Mouse (Mus musculus) midbrain, embryonic 15.5 days (tissue): ENCODE measurements around the gene Plpp7. TPM values are rescaled to one million over a fixed set of nuclear protein-coding genes. Genes with fewer than 3 reads are reported as not detected.
A peak's percentile ranks its signal among the peaks of the same experiment; 100 is the strongest.

Experiments used
- ATAC-seq: fragments of 200-750 bp; cut with Nextera tagmentation; replicated peaks from 2 replicates; pipeline ENCODE4 v1.8.0; 2017; ENCODE audit warnings: moderate TSS enrichment
- H3K27ac ChIP-seq: fragments of 300-500 bp; sonication (generic); 2 replicates; pipeline ENCODE4 v1.5.1; 2015; ENCODE audit warnings: mild to moderate bottlenecking, inconsistent platforms
- H3K27me3 ChIP-seq: fragments of 300-500 bp; sonication (generic); replicated peaks from 2 replicates; pipeline ENCODE4 v1.6.1; 2015; ENCODE audit warnings: inconsistent platforms
- H3K36me3 ChIP-seq: fragments of 300-500 bp; sonication (generic); replicated peaks from 2 replicates; pipeline ENCODE4 v1.6.1; 2015; ENCODE audit warnings: inconsistent platforms
- H3K4me1 ChIP-seq: fragments of 300-500 bp; sonication (generic); 2 replicates; pipeline ENCODE4 v1.6.1; 2015; ENCODE audit warnings: inconsistent platforms
- H3K4me2 ChIP-seq: fragments of 300-500 bp; sonication (generic); 2 replicates; pipeline ENCODE4 v1.6.1; 2015; ENCODE audit warnings: inconsistent platforms, mild to moderate bottlenecking, moderate library complexity
- H3K4me3 ChIP-seq: fragments of 300-500 bp; sonication (generic); 2 replicates; pipeline ENCODE4 v1.5.1; 2015; ENCODE audit warnings: mild to moderate bottlenecking, inconsistent platforms
- H3K9ac ChIP-seq: fragments of 300-500 bp; sonication (generic); 2 replicates; pipeline ENCODE4 v1.6.1; 2015; ENCODE audit warnings: mild to moderate bottlenecking, inconsistent platforms
- H3K9me3 ChIP-seq: fragments of 300-500 bp; sonication (generic); 2 replicates; pipeline ENCODE4 v1.6.1; 2016; ENCODE audit warnings: inconsistent platforms
- WGBS: fragments of 180-500 bp; shearing (Covaris S2); methylation state at CpG from one replicate; pipeline ENCODE4 v1.1.7; 2015; ENCODE audit warnings: mixed read lengths; 5-methylcytosine and 5-hydroxymethylcytosine counted together
- polyA plus RNA-seq: library from polyadenylated mRNA; unstranded; fragments of >200 nt; fragmentation: Nextera tagmentation; extraction: Ambion mirVana; gene quantifications from 2 replicates; pipeline ENCODE4 v1.2.1, GENCODE M21; 2015

Plpp7 gene
- polyA plus RNA-seq, 1 experiment from 2014 or later: 25.7 TPM

DNA sequence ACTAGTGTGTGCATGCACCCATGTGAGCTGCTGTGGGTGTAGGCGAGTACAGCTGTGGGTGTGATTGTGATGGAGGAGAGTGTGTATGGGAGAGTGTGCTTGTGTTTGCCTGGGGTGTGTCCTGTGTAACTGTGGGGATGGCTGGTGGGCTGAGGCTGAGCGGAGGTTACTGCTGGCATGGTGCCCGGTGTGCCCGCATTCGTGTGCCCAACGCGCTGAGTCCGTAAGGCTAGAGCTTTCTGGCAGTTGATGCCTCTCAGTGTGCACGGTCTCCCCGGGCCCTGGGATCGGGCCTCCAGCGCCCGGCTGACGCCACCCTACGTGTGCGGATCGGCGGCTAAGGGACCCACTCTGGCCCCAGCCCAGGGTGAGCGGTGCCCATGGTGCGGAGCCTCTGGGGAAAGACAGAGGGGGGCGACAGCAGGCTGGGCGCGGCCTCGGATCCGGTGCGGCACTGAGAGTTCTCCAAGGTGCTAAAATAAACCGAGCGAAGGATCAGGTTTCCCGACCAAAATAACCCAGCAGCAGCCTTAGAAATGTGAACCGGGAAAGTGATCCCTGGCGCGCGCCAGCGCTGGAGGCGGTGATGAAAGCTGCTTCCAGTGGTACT is 6.9 kb upstream of the Plpp7 start:
- Histone ChIP-seq H3K27ac (no peak overlapping the region), H3K4me1 (peaks cover 12% of the 10 kb centered on the region), H3K36me3 (no peaks in the 10 kb centered on the region), H3K4me3 (peak overlapping the region; percentile 5; the same call in 1 of the 2 replicates), H3K9me3 (no peaks in the 10 kb centered on the region), H3K4me2 (peak overlapping the region; percentile 47), H3K9ac (no peak overlapping the region), H3K27me3 (peaks cover 55% of the 10 kb centered on the region)
- no peak for ATAC-seq
- 10% methylated on average over 35 of the region's 35 CpGs for WGBS

GRCm38 (mm10) chr2:32089606-32090005 is 5.7 kb upstream of the Plpp7 start:
- Histone ChIP-seq H3K36me3 (no peaks in the 10 kb centered on the region), H3K9ac (no peak overlapping the region), H3K4me3 (no peak overlapping the region), H3K9me3 (no peaks in the 10 kb centered on the region), H3K27me3 (peaks cover 48% of the 10 kb centered on the region), H3K27ac (no peak overlapping the region), H3K4me1 (peaks cover 4% of the 10 kb centered on the region), H3K4me2 (no peak overlapping the region)
- no peak for ATAC-seq
- WGBS: 72% methylated on average over 3 of the region's 3 CpGs

DNA sequence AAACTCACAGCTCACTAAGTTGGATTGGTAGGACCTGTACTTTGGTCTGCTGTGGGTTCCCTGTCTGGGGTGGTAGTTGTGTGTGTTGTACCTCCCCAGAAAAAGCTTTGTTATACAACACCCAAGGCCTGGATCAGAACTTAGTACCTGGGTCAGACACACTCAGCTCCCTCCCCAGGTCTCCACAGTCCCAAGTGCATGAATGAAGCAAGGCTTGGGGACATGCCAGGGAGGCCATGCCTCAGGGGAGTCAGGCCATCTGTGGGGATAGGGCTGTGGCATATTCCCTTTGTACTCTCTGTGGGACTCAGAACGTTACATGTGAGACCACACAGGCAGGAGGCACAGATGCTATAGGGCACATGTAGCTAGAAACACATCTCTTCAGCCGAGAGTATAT is 5.2 kb upstream of the Plpp7 start:
- no peak for ATAC-seq
- Histone ChIP-seq H3K4me1 (peaks cover 4% of the 10 kb centered on the region), H3K9me3 (no peaks in the 10 kb centered on the region), H3K27me3 (peaks cover 43% of the 10 kb centered on the region), H3K4me3 (no peak overlapping the region), H3K36me3 (no peaks in the 10 kb centered on the region), H3K9ac (no peak overlapping the region), H3K4me2 (no peak overlapping the region), H3K27ac (no peak overlapping the region)
- 57% methylated on average over 2 of the region's 2 CpGs for WGBS

- H3K4me3 ChIP-seq: no peak overlapping the region
- no peak overlapping the region for H3K4me2 ChIP-seq
- H3K27ac ChIP-seq: no peak overlapping the region
- no peak overlapping the region for H3K9ac ChIP-seq
- H3K9me3 ChIP-seq: no peaks in the 10 kb centered on the region
- H3K36me3 ChIP-seq: no peaks in the 10 kb centered on the region
- peaks cover 19% of the 10 kb centered on the region for H3K4me1 ChIP-seq
- H3K27me3 ChIP-seq: peaks cover 26% of the 10 kb centered on the region
- ATAC-seq: no peak
- WGBS: 74% methylated on average over 3 of the region's 3 CpGs
Observed at GRCm38 (mm10) chr2:32091956-32092355, 3.4 kb upstream of the Plpp7 start.

DNA sequence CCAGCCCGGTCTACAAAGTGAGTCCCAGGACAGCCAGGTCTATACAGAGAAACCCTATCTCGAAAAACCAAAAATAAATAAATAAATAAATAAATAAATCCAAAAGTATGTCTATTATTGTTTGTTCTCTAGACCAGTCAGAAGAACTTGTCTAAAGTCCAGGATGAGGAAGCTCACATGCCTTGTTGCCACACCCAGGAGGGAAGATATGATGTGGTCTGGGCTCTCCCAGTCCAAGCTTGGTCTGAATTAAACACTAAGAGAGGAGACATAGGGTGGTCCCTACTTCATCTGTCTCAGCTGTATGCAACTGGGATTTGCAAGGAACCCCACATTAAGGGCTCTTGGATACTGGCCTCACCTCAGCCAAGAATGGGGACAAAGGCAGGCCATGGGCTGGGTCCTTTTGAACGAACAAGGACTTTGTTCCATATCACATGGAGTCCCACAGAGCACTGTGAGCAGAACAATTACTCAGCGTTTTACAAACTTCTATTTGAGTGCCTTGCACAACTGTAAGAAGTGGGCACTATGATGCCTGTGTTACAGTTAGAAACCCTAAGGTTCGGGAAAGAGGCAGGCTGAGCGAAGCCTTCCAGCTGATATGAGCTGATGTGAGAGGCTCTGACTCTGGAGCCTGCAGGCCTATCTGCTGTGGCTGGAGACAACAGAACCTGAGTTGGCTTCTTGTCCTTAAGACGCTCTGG is 1.2 kb upstream of the Plpp7 start:
- WGBS: 88% methylated on average over 7 of the region's 7 CpGs

DNA sequence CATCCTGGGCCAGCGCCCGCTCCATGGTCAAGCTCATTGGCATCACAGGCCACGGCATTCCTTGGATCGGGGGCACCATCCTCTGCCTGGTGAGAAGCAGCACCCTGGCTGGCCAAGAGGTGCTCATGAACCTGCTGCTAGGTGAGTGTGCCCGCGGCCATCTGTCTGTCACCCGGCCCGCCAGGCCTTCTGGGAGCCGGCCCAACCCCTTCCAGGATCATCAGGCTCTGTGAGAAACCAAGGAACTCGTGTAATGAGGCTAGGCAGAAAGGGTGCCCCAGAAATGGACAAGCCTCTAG is 743 bp downstream of the Plpp7 start:
- H3K36me3 ChIP-seq: no peaks in the 10 kb centered on the region
- ATAC-seq: no peak
- no peaks in the 10 kb centered on the region for H3K9me3 ChIP-seq
- peak overlapping the region; percentile 87 for H3K4me2 ChIP-seq
- H3K27ac ChIP-seq: peak overlapping the region; percentile 75
- H3K9ac ChIP-seq: peak overlapping the region; percentile 70
- H3K27me3 ChIP-seq: no peaks in the 10 kb centered on the region
- peaks cover 21% of the 10 kb centered on the region for H3K4me1 ChIP-seq
- WGBS: 90% methylated on average over 10 of the region's 10 CpGs
- peak overlapping the region; percentile 56 for H3K4me3 ChIP-seq

More for the DNA sequence above, 1.2 kb upstream of the Plpp7 start:
- ATAC-seq: no peak
- Histone ChIP-seq H3K9me3 (no peaks in the 10 kb centered on the region), H3K27me3 (peaks cover 8% of the 10 kb centered on the region), H3K4me3 (no peak overlapping the region), H3K4me1 (peaks cover 21% of the 10 kb centered on the region), H3K9ac (no peak overlapping the region), H3K36me3 (no peaks in the 10 kb centered on the region), H3K27ac (no peak overlapping the region), H3K4me2 (no peak overlapping the region)

DNA sequence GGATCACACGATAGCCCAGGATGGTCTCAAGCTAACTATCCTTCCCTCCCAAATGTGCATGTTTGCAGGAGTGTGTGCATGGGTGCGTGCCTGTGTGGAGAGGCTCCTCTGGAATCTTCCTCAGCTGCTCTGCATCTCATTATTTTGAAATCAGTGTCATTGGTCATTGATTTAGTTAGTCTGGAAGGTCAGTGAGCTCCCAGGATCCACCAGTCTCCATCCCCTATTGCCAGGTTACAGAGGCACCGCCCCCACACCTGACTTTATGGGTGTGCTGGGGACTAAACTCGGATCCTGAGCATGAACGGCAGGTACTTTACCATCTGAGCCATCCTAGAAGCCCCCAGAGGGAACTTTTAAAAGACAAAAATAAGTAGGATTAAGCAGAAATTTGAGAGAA is 7.6 kb downstream of the Plpp7 start:
- Histone ChIP-seq H3K4me1 (peaks cover 3% of the 10 kb centered on the region; the same call in 1 of the 2 replicates), H3K27me3 (no peaks in the 10 kb centered on the region), H3K4me2 (no peak overlapping the region), H3K9me3 (no peaks in the 10 kb centered on the region), H3K4me3 (no peak overlapping the region), H3K9ac (no peak overlapping the region), H3K36me3 (no peaks in the 10 kb centered on the region), H3K27ac (no peak overlapping the region)
- no peak for ATAC-seq
- WGBS: 53% methylated on average over 5 of the region's 5 CpGs

GRCm38 (mm10) chr2:32103557-32103956 is 8.2 kb downstream of the Plpp7 start:
- Histone ChIP-seq H3K4me3 (no peak overlapping the region), H3K9me3 (no peaks in the 10 kb centered on the region), H3K4me1 (peaks cover 3% of the 10 kb centered on the region; the same call in 1 of the 2 replicates), H3K9ac (no peak overlapping the region), H3K27me3 (no peaks in the 10 kb centered on the region), H3K4me2 (no peak overlapping the region), H3K36me3 (no peaks in the 10 kb centered on the region), H3K27ac (no peak overlapping the region)
- no peak for ATAC-seq
- WGBS: 78% methylated on average over 7 of the region's 7 CpGs

GRCm38 (mm10) chr2:32104122-32104521 is 8.8 kb downstream of the Plpp7 start:
- 73% methylated on average over 7 of the region's 7 CpGs for WGBS
- Histone ChIP-seq H3K36me3 (no peaks in the 10 kb centered on the region), H3K4me3 (no peak overlapping the region), H3K27ac (no peak overlapping the region), H3K4me1 (peaks cover 3% of the 10 kb centered on the region; the same call in 1 of the 2 replicates), H3K27me3 (no peaks in the 10 kb centered on the region), H3K9ac (no peak overlapping the region), H3K4me2 (no peak overlapping the region), H3K9me3 (no peaks in the 10 kb centered on the region)
- ATAC-seq: no peak

DNA sequence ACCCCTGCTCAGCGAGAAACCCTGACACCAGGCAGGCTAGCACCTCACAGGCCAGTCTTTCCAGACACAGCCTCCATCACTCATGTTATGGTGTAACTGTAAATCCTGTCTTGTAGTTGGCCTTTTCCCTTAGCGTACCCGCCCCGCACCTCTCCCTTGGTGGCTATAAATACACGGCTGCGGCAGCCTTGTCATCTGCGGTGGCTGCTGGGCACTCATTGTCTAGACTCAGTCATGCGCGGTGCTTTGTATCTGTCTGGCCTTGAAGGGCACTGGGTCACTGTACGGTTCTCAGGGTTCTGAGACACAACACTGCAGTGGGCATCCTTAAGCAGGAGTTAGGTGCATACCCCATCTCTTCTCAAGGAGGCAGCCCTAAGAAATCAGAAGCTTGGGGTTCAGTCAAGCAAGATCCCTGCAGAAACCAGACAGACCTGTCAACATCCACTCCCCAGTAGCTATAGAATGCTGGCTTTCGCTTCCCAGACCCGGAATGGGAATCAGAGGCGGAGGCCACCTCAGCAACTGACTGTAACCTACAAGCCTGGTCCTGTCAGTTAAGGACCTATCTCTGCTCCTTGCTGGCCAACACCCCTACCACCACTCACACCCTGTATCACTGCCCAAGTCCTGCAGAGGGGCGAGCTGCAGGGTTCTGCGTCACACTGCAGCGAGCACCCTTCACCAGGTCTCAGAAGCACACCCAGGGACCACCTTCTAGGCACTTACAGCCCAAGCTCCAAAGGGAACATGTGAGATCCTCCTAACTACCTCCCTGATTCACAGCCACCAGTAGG is 10.0 kb downstream of the Plpp7 start:
- H3K4me3 ChIP-seq: no peak overlapping the region
- no peak for ATAC-seq
- H3K4me2 ChIP-seq: no peak overlapping the region

GRCm38 (mm10) chr2:32105930-32106329 is 10.6 kb downstream of the Plpp7 start:
- Histone ChIP-seq H3K27me3 (no peaks in the 10 kb centered on the region), H3K36me3 (peaks cover 5% of the 10 kb centered on the region; the same call in 1 of the 2 replicates), H3K27ac (no peak overlapping the region), H3K4me2 (no peak overlapping the region), H3K4me3 (no peak overlapping the region), H3K9me3 (no peaks in the 10 kb centered on the region), H3K9ac (no peak overlapping the region), H3K4me1 (peaks cover 3% of the 10 kb centered on the region; the same call in 1 of the 2 replicates)
- 90% methylated on average over 7 of the region's 7 CpGs for WGBS
- ATAC-seq: no peak

More for the DNA sequence above, 10.0 kb downstream of the Plpp7 start:
- WGBS: 62% methylated on average over 16 of the region's 16 CpGs
- H3K4me1 ChIP-seq: peaks cover 3% of the 10 kb centered on the region; the same call in 1 of the 2 replicates
- H3K9me3 ChIP-seq: no peaks in the 10 kb centered on the region
- no peak overlapping the region for H3K27ac ChIP-seq
- H3K9ac ChIP-seq: no peak overlapping the region
- H3K27me3 ChIP-seq: no peaks in the 10 kb centered on the region
- 0 out of 2 replicates have a peak, but pooled peaks cover 3% of the 10 kb centered on the region for H3K36me3 ChIP-seq

DNA sequence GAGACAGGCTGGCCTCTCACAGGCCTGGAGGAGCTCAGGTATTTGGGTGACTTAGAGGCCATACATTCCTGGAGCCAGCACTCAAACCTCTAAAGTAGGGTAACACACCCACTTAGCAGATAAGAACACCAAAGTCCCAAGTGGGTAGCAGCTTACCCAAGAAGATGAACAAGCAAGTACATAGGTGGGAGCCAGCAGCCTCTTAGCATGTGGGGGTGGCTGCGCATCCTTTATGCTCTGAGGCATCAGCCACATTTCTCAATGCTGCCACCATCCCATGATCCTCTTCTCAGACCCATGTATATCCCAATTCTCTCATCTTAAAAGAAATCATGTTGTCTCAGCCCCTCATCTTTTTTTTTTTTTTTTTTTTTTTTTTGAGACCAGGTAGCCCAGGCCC is 15.9 kb downstream of the Plpp7 start:
- H3K9me3 ChIP-seq: no peaks in the 10 kb centered on the region
- WGBS: 93% methylated on average over 1 of the region's 1 CpGs
- H3K4me2 ChIP-seq: no peak overlapping the region
- no peak overlapping the region for H3K9ac ChIP-seq
- H3K27ac ChIP-seq: no peak overlapping the region
- no peaks in the 10 kb centered on the region for H3K27me3 ChIP-seq
- H3K4me3 ChIP-seq: no peak overlapping the region
- ATAC-seq: no peak
- peaks cover 5% of the 10 kb centered on the region; the same call in 1 of the 2 replicates for H3K36me3 ChIP-seq
- H3K4me1 ChIP-seq: no peaks in the 10 kb centered on the region
